Mouse (Mus musculus): Measurements from ENCODE around the gene Rcan2.

DNA sequence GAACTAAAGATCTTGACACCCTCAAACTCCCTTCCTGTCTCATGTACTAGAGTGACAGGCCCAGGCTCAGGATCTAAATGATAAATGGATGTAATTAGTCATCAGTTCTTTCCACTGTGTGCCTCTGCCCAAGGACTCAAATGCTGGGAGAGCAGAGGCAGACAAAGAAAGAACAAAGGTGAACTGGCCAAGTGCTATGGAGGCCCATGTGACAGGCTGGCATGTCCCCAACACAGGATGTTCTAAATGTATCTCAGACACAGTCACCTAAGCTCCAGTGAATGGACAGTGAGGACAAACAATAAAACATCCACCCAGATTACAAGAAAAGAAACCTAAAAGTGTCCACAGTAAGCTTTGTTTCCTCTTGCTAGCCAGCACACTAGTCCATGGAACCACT is 11.8 kb upstream of the Rcan2 start:
- no peak for TF ChIP-seq CTCF (IDR thresholded peaks at IDR 0.05; ENCODE audit: borderline replicate concordance, extremely low read depth, insufficient read depth, insufficient read length)
- no peak for TF ChIP-seq POLR2A (IDR thresholded peaks at IDR 0.05; ENCODE audit: borderline replicate concordance, extremely low read depth, insufficient read depth, insufficient read length, poor library complexity, severe bottlenecking)
